Mouse (Mus musculus) embryonic stem cell, embryonic (primary cell): Measurements from ENCODE around the gene Prnp.

Experiments used
- CTCF ChIA-PET, 4 experiments: fragments of 300-600 bp in 2 of 4; fragments of 350-600 bp in 2 of 4; sonication (Branson Sonifier 250); formaldehyde crosslinking; loops; one replicate each; lab custom pipeline; 2022; ENCODE audit warnings: inconsistent platforms in 2 of 4; lab: Charles Lee
- POLR2A ChIA-PET, 4 experiments: fragments of 300-600 bp in 2 of 4; fragments of 350-600 bp in 2 of 4; sonication (Branson Sonifier 250); formaldehyde crosslinking; loops; one replicate each; lab custom pipeline; 2022; ENCODE audit warnings: antibody characterized with exemption in 4 of 4, inconsistent platforms in 1 of 4; lab: Charles Lee

Prnp gene

GRCm38 (mm10) chr2:131952456-131952855, 42.7 kb downstream of the Prnp start:
- ChIA-PET CTCF (interaction anchor here (0.6 to 1.9 kb wide), 8 partner anchors 13 to 407 kb away, joined by 3 to 5 read pairs (median 4); no protein-coding TSS in a partner anchor), POLR2A (interaction anchor here in 2 of 4 experiments (1.1 to 2.3 kb wide), 8 partner anchors 17 to 283 kb away, joined by 3 to 8 read pairs (median 5); partner anchors contain the start of genes Prn (in 2 of the 2), Prnp (in 2 of the 2) and Rassf2 (in 1 of the 2))

GRCm38 (mm10) chr2:131952961-131953538, 43.3 kb downstream of the Prnp start:
- ChIA-PET POLR2A (interaction anchor here in 3 of 4 experiments (0.6 to 2.3 kb wide), 15 partner anchors 17 to 453 kb away, joined by 3 to 8 read pairs (median 4); partner anchors contain the start of genes Prn (in 2 of the 3), Prnp (in 2 of the 3), Pcna (in 1 of the 3) and Rassf2 (in 1 of the 3)), CTCF (interaction anchor here (0.5 to 1.9 kb wide), 15 partner anchors 13 to 773 kb away, joined by 3 to 9 read pairs (median 4); no protein-coding TSS in a partner anchor)

GRCm38 (mm10) chr2:131953711-131954110, 44.0 kb downstream of the Prnp start:
- ChIA-PET POLR2A (interaction anchor here in 3 of 4 experiments (0.6 to 2.3 kb wide), 16 partner anchors 17 to 453 kb away, joined by 3 to 8 read pairs (median 4); partner anchors contain the start of genes Prn (in 2 of the 3), Prnp (in 2 of the 3), Pcna (in 1 of the 3) and Rassf2 (in 1 of the 3)), CTCF (interaction anchor here (0.5 to 1.9 kb wide), 14 partner anchors 13 to 773 kb away, joined by 3 to 9 read pairs (median 4); no protein-coding TSS in a partner anchor)

- CTCF ChIA-PET = no interaction called here
- POLR2A ChIA-PET = interaction anchor here in 1 of 4 experiments (1.5 kb wide), 1 partner anchor 149 kb away, joined by 3 read pairs; no protein-coding TSS in a partner anchor
Observed at GRCm38 (mm10) chr2:131954835-131955234, 45.1 kb downstream of the Prnp start.

GRCm38 (mm10) chr2:131955264-131955663, 45.5 kb downstream of the Prnp start:
- CTCF ChIA-PET = no interaction called here
- POLR2A ChIA-PET = no interaction called here

GRCm38 (mm10) chr2:131956336-131957256, 46.9 kb downstream of the Prnp start:
- CTCF ChIA-PET = interaction anchor here in 3 of 4 experiments (0.6 to 1.7 kb wide), 6 partner anchors 17 to 306 kb away, joined by 3 to 4 read pairs (median 3); partner anchors contain the start of genes Cds2 (in 1 of the 3), Prn (in 1 of the 3) and Prnp (in 1 of the 3)
- POLR2A ChIA-PET = interaction anchor here in 3 of 4 experiments (0.7 to 3.5 kb wide), 11 partner anchors 21 to 1940 kb away, joined by 3 to 10 read pairs (median 3); partner anchors contain the start of gene Rassf2 (in 1 of the 3)

- POLR2A ChIA-PET = interaction anchor here in 2 of 4 experiments (1.1 to 3.5 kb wide), 6 partner anchors 24 to 166 kb away, joined by 3 to 10 read pairs (median 4); no protein-coding TSS in a partner anchor
- CTCF ChIA-PET = interaction anchor here in 3 of 4 experiments (0.8 to 1.7 kb wide), 5 partner anchors 25 to 903 kb away, joined by 3 to 4 read pairs (median 3); no protein-coding TSS in a partner anchor
Observed at GRCm38 (mm10) chr2:131957731-131958222, 48.0 kb downstream of the Prnp start.

GRCm38 (mm10) chr2:131961671-131962070, 51.9 kb downstream of the Prnp start:
- POLR2A ChIA-PET = interaction anchor here in 1 of 4 experiments (3.3 kb wide), 1 partner anchor 9 kb away, joined by 8 read pairs; no protein-coding TSS in a partner anchor

GRCm38 (mm10) chr2:131970597-131970996, 60.9 kb downstream of the Prnp start:
- ChIA-PET POLR2A (interaction anchor here in 3 of 4 experiments (0.6 to 1.7 kb wide), 4 partner anchors 8 to 220 kb away, joined by 3 to 8 read pairs (median 4); no protein-coding TSS in a partner anchor), CTCF (interaction anchor here in 2 of 4 experiments (0.6 to 1.0 kb wide), 3 partner anchors 65 to 269 kb away, joined by 3 to 4 read pairs (median 3); no protein-coding TSS in a partner anchor)

More at GRCm38 (mm10) chr2:131961671-131962070, 51.9 kb downstream of the Prnp start:
- CTCF ChIA-PET = interaction anchor here in 1 of 4 experiments (1.0 kb wide), 1 partner anchor 12 kb away, joined by 3 read pairs; no protein-coding TSS in a partner anchor

- ChIA-PET POLR2A (interaction anchor here in 3 of 4 experiments (0.6 to 1.7 kb wide), 4 partner anchors 7 to 221 kb away, joined by 3 to 8 read pairs (median 4); no protein-coding TSS in a partner anchor), CTCF (interaction anchor here in 1 of 4 experiments (1.0 kb wide), 1 partner anchor 128 kb away, joined by 3 read pairs; no protein-coding TSS in a partner anchor)
Observed at GRCm38 (mm10) chr2:131971098-131971497, 61.4 kb downstream of the Prnp start.

GRCm38 (mm10) chr2:131976663-131977062, 66.9 kb downstream of the Prnp start:
- CTCF ChIA-PET = interaction anchor here in 2 of 4 experiments (0.7 to 1.5 kb wide), 6 partner anchors 14 to 431 kb away, joined by 3 to 4 read pairs (median 4); partner anchors contain the start of gene Rassf2 (in 1 of the 2)

GRCm38 (mm10) chr2:131980866-131981265, 71.1 kb downstream of the Prnp start:
- POLR2A ChIA-PET = interaction anchor here in 2 of 4 experiments (0.6 to 3.2 kb wide), 9 partner anchors 14 to 258 kb away, joined by 3 to 10 read pairs (median 4); partner anchors contain the start of gene Rassf2 (in 1 of the 2)
- CTCF ChIA-PET = interaction anchor here (0.6 to 4.1 kb wide), 6 partner anchors 133 to 258 kb away, joined by 3 to 27 read pairs (median 4); no protein-coding TSS in a partner anchor

More at GRCm38 (mm10) chr2:131976663-131977062, 66.9 kb downstream of the Prnp start:
- POLR2A ChIA-PET = interaction anchor here in 1 of 4 experiments (0.6 to 1.1 kb wide), 2 partner anchors 59 to 66 kb away, joined by 3 to 4 read pairs; no protein-coding TSS in a partner anchor

GRCm38 (mm10) chr2:131982546-131983196, 72.9 kb downstream of the Prnp start:
- CTCF ChIA-PET = interaction anchor here (0.5 to 4.1 kb wide), 41 partner anchors 10 to 1089 kb away, joined by 3 to 30 read pairs (median 4); partner anchors contain the start of genes Rassf2 (in 2 of the 4) and Prnd (in 1 of the 4)
- POLR2A ChIA-PET = interaction anchor here in 3 of 4 experiments (0.6 to 3.2 kb wide), 15 partner anchors 10 to 486 kb away, joined by 3 to 10 read pairs (median 4); partner anchors contain the start of genes Prn (in 1 of the 3) and Prnp (in 1 of the 3)

- ChIA-PET CTCF (interaction anchor here in 3 of 4 experiments (0.7 to 2.1 kb wide), 5 partner anchors 123 to 148 kb away, joined by 3 to 7 read pairs (median 3); no protein-coding TSS in a partner anchor), POLR2A (interaction anchor here in 2 of 4 experiments (0.9 to 1.3 kb wide), 4 partner anchors 32 to 148 kb away, joined by 3 read pairs; no protein-coding TSS in a partner anchor)
Observed at GRCm38 (mm10) chr2:131987950-131988349, 78.2 kb downstream of the Prnp start.
